Comparison of ENCODE assay signal across 7 mouse cellular contexts in genomic region chr15:103284647-103285046, GRCm38 (mm10). TPM values are rescaled to one million over a fixed set of nuclear protein-coding genes. Genes with fewer than 3 reads are reported as not detected.
A peak's percentile ranks its signal among the peaks of the same experiment; 100 is the strongest.
DNase-seq lines count a peak whose midpoint lies in the region; ATAC-seq and TF ChIP-seq lines count a peak whose summit lies in the region.

No protein-coding gene starts in this region.

- H3K4me3 ChIP-seq in hindbrain, embryonic 12.5 days, result no peak overlapping the region
- no peak overlapping the region for H3K4me3 ChIP-seq in hindbrain, embryonic 10.5 days
- H3K4me3 ChIP-seq in embryonic facial prominence, embryonic 10.5 days, result no peak overlapping the region
- H3K4me3 ChIP-seq in lung, postnatal 0 days (ENCODE audit: low read depth, low read length), result no peak overlapping the region

- no peaks in the 10 kb centered on the region for H3K27me3 ChIP-seq in hindbrain, embryonic 12.5 days
- H3K27me3 ChIP-seq in hindbrain, embryonic 10.5 days (ENCODE audit: insufficient read depth, poor library complexity, severe bottlenecking), result no peaks in the 10 kb centered on the region
- no peaks in the 10 kb centered on the region for H3K27me3 ChIP-seq in Patski
- H3K27me3 ChIP-seq in embryonic facial prominence, embryonic 10.5 days (replicated peaks; ENCODE audit: low read depth, poor library complexity, severe bottlenecking), result no peaks in the 10 kb centered on the region
- H3K27me3 ChIP-seq in lung, postnatal 0 days (replicated peaks; ENCODE audit: insufficient read depth, low read length), result no peaks in the 10 kb centered on the region

- peak overlapping the region; percentile 52; the same call in 1 of the 2 replicates for H3K27ac ChIP-seq in hindbrain, embryonic 12.5 days
- H3K27ac ChIP-seq in hindbrain, embryonic 10.5 days, result no peak overlapping the region
- H3K27ac ChIP-seq in embryonic facial prominence, embryonic 10.5 days (replicated peaks), result peak overlapping the region; percentile 48; the same call in 1 of the 2 replicates
- H3K27ac ChIP-seq in lung, postnatal 0 days (ENCODE audit: low read length), result peak overlapping the region; percentile 47; the same call in 1 of the 2 replicates

- CTCF ChIA-PET in Patski (lab: Charles Lee), result interaction anchor here (0.7 to 7.9 kb wide), 22 partner anchors 8 to 542 kb away, joined by 3 to 116 read pairs (median 4); partner anchors contain the start of genes Copz1 and Gpr84

- no peak for DNase-seq in hindbrain, embryonic 10.5 days (ENCODE audit: low spot score)
- no peak for DNase-seq in Patski (ENCODE audit: low read depth, low spot score)
- no peak for DNase-seq in embryonic facial prominence, embryonic 10.5 days (ENCODE audit: low spot score)
- DNase-seq in lung, postnatal 0 days (ENCODE audit: low spot score), result no peak
- no peak for DNase-seq in spleen, postnatal 10 days (ENCODE audit: low spot score in 2 of 2)
- no peak for DNase-seq in T-cell, adult 2 months (ENCODE audit: low spot score)

- no peaks in the 10 kb centered on the region for H3K9me3 ChIP-seq in hindbrain, embryonic 12.5 days (replicated peaks)
- no peaks in the 10 kb centered on the region for H3K9me3 ChIP-seq in hindbrain, embryonic 10.5 days
- H3K9me3 ChIP-seq in embryonic facial prominence, embryonic 10.5 days, result no peaks in the 10 kb centered on the region
- H3K9me3 ChIP-seq in lung, postnatal 0 days (ENCODE audit: low read length), result no peaks in the 10 kb centered on the region

- in situ Hi-C loops in Patski (cut with MboI; ENCODE audit: low pct_unique_long_range_greater_than_20kb), result no loop called here

- WGBS in hindbrain, embryonic 12.5 days, result 40% methylated on average over 2 of the region's 2 CpGs
- 53% methylated on average over 2 of the region's 2 CpGs for WGBS in hindbrain, embryonic 10.5 days
- WGBS in embryonic facial prominence, embryonic 10.5 days, result 51% methylated on average over 2 of the region's 2 CpGs
- 40% methylated on average over 2 of the region's 2 CpGs for WGBS in lung, postnatal 0 days

- ATAC-seq in hindbrain, embryonic 12.5 days (ENCODE audit: low FRiP score), result no peak
- ATAC-seq in Patski, result no peak
- peak; percentile 53; the same call in 1 of the 2 replicates for ATAC-seq in lung, postnatal 0 days

- 0 out of 2 replicates have a peak, but pooled peaks cover 2% of the 10 kb centered on the region for H3K36me3 ChIP-seq in hindbrain, embryonic 12.5 days
- peaks cover 35% of the 10 kb centered on the region for H3K36me3 ChIP-seq in hindbrain, embryonic 10.5 days
- H3K36me3 ChIP-seq in embryonic facial prominence, embryonic 10.5 days (replicated peaks), result peaks cover 28% of the 10 kb centered on the region
- H3K36me3 ChIP-seq in lung, postnatal 0 days (ENCODE audit: insufficient read depth, low read length), result no peaks in the 10 kb centered on the region

- peak; percentile 6 for TF ChIP-seq CTCF in Patski (IDR thresholded peaks at IDR 0.05)
- TF ChIP-seq CTCF in lung, postnatal 0 days (IDR thresholded peaks at IDR 0.05), result peak; percentile 59

- peaks cover 27% of the 10 kb centered on the region for H3K4me1 ChIP-seq in hindbrain, embryonic 12.5 days
- H3K4me1 ChIP-seq in hindbrain, embryonic 10.5 days (replicated peaks), result peaks cover 5% of the 10 kb centered on the region; the same call in 1 of the 2 replicates
- peaks cover 11% of the 10 kb centered on the region for H3K4me1 ChIP-seq in embryonic facial prominence, embryonic 10.5 days
- H3K4me1 ChIP-seq in lung, postnatal 0 days (ENCODE audit: insufficient read depth, low read depth, low read length), result peaks cover 3% of the 10 kb centered on the region; the same call in 1 of the 2 replicates

- H3K9ac ChIP-seq in hindbrain, embryonic 12.5 days, result peak overlapping the region; percentile 19; the same call in 1 of the 2 replicates
- no peak overlapping the region for H3K9ac ChIP-seq in lung, postnatal 0 days (replicated peaks; ENCODE audit: low read depth)

- no peak for TF ChIP-seq EP300 in lung, postnatal 0 days (IDR thresholded peaks at IDR 0.05)

- no peak overlapping the region for H3K4me2 ChIP-seq in hindbrain, embryonic 12.5 days (replicated peaks)
- H3K4me2 ChIP-seq in lung, postnatal 0 days (replicated peaks; ENCODE audit: low read depth, low read length), result no peak overlapping the region

- POLR2A ChIA-PET in Patski (lab: Charles Lee), result interaction anchor here (0.5 to 2.1 kb wide), 2 partner anchors 20 to 23 kb away, joined by 3 to 5 read pairs; no protein-coding TSS in a partner anchor

RNA-seq across cellular contexts. Expression of gene Copz1, which starts 12.1 kb away (rescaled TPM):
- polyA plus RNA-seq in hindbrain, embryonic 12.5 days (2016; fragmentation: Nextera tagmentation; extraction: Ambion mirVana), result 235 and 247 TPM in 2 replicates
- polyA plus RNA-seq in hindbrain, embryonic 10.5 days (2016; fragmentation: Nextera tagmentation; extraction: Ambion mirVana), result 288 and 299 TPM in 2 replicates
- 163 TPM for polyA plus RNA-seq in Patski (2021)
- 281 and 285 TPM in 2 replicates for polyA plus RNA-seq in embryonic facial prominence, embryonic 10.5 days (2016; fragmentation: Nextera tagmentation; extraction: Ambion mirVana)
- polyA plus RNA-seq in lung, postnatal 0 days (2015; fragmentation: Nextera tagmentation; extraction: Ambion mirVana), result 162 and 163 TPM in 2 replicates

RNA-seq across cellular contexts. Expression of gene Gpr84, which starts 25.8 kb away (rescaled TPM):
- polyA plus RNA-seq in hindbrain, embryonic 12.5 days (2016; fragmentation: Nextera tagmentation; extraction: Ambion mirVana), result 0.36 and 0.51 TPM in 2 replicates
- polyA plus RNA-seq in hindbrain, embryonic 10.5 days (2016; fragmentation: Nextera tagmentation; extraction: Ambion mirVana), result 0.31 and 0.36 TPM in 2 replicates
- polyA plus RNA-seq in Patski (2021), result not detected
- 0.16 and 0.29 TPM in 2 replicates for polyA plus RNA-seq in embryonic facial prominence, embryonic 10.5 days (2016; fragmentation: Nextera tagmentation; extraction: Ambion mirVana)
- polyA plus RNA-seq in lung, postnatal 0 days (2015; fragmentation: Nextera tagmentation; extraction: Ambion mirVana), result 0.67 and 2.2 TPM in 2 replicates

RNA-seq across cellular contexts. Expression of gene Nfe2, which starts 26.4 kb away (rescaled TPM):
- 5.1 and 5.4 TPM in 2 replicates for polyA plus RNA-seq in hindbrain, embryonic 12.5 days (2016; fragmentation: Nextera tagmentation; extraction: Ambion mirVana)
- polyA plus RNA-seq in hindbrain, embryonic 10.5 days (2016; fragmentation: Nextera tagmentation; extraction: Ambion mirVana), result 7.3 and 8.5 TPM in 2 replicates
- polyA plus RNA-seq in Patski (2021), result not detected
- polyA plus RNA-seq in embryonic facial prominence, embryonic 10.5 days (2016; fragmentation: Nextera tagmentation; extraction: Ambion mirVana), result 4.7 and 5.9 TPM in 2 replicates
- 10.5 and 11.2 TPM in 2 replicates for polyA plus RNA-seq in lung, postnatal 0 days (2015; fragmentation: Nextera tagmentation; extraction: Ambion mirVana)

RNA-seq across cellular contexts. Expression of gene Hnrnpa1, which starts 44.4 kb away (rescaled TPM):
- polyA plus RNA-seq in hindbrain, embryonic 12.5 days (2016; fragmentation: Nextera tagmentation; extraction: Ambion mirVana), result 1,137 and 1,149 TPM in 2 replicates
- 1,344 and 1,669 TPM in 2 replicates for polyA plus RNA-seq in hindbrain, embryonic 10.5 days (2016; fragmentation: Nextera tagmentation; extraction: Ambion mirVana)
- polyA plus RNA-seq in Patski (2021), result 667 TPM
- 1,897 and 1,928 TPM in 2 replicates for polyA plus RNA-seq in embryonic facial prominence, embryonic 10.5 days (2016; fragmentation: Nextera tagmentation; extraction: Ambion mirVana)
- 200 and 211 TPM in 2 replicates for polyA plus RNA-seq in lung, postnatal 0 days (2015; fragmentation: Nextera tagmentation; extraction: Ambion mirVana)

RNA-seq across cellular contexts. Expression of gene Cbx5, which starts 45.0 kb away (rescaled TPM):
- polyA plus RNA-seq in hindbrain, embryonic 12.5 days (2016; fragmentation: Nextera tagmentation; extraction: Ambion mirVana), result 188 and 190 TPM in 2 replicates
- 157 and 186 TPM in 2 replicates for polyA plus RNA-seq in hindbrain, embryonic 10.5 days (2016; fragmentation: Nextera tagmentation; extraction: Ambion mirVana)
- 92.4 TPM for polyA plus RNA-seq in Patski (2021)
- polyA plus RNA-seq in embryonic facial prominence, embryonic 10.5 days (2016; fragmentation: Nextera tagmentation; extraction: Ambion mirVana), result 202 and 206 TPM in 2 replicates
- 27.8 and 29.4 TPM in 2 replicates for polyA plus RNA-seq in lung, postnatal 0 days (2015; fragmentation: Nextera tagmentation; extraction: Ambion mirVana)
